Mouse (Mus musculus): Measurements from ENCODE around the gene Tmem238. TPM values are rescaled to one million over a fixed set of nuclear protein-coding genes. Genes with fewer than 3 reads are reported as not detected.

Gene Tmem238
- polyA plus RNA-seq (2012; rRNA removed; ENCODE audit: low replicate concordance), result 18.4 and 84.5 TPM in 2 replicates

DNA sequence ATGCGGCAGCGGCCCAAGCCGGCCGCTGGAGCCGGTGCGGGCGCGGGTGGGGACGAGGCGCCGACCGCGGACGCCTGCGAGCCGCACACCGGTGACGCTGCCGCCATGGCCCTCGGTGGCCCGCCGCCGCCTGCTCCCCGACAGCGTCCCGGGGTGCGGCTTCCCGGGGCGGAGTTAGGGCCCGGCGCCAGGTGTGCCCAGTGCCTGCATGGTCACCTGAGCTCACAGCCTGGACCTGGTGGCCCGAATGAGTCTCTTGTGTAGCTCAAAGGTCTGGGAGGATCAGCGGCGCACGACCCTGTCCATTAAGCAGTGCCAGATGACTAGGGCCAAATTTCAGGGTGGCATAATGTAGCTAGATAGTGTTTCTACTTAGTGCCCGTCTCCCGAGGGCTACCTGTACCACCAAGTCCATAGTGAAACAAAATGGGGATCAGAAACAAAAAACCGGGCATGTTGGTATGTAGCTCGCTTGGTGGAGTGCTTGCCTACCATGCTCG lies at the start of gene Tmem238:
TSS of gene Tmem238 (minus strand) at position 221 of the 500 bp plus-strand sequence.

DNA sequence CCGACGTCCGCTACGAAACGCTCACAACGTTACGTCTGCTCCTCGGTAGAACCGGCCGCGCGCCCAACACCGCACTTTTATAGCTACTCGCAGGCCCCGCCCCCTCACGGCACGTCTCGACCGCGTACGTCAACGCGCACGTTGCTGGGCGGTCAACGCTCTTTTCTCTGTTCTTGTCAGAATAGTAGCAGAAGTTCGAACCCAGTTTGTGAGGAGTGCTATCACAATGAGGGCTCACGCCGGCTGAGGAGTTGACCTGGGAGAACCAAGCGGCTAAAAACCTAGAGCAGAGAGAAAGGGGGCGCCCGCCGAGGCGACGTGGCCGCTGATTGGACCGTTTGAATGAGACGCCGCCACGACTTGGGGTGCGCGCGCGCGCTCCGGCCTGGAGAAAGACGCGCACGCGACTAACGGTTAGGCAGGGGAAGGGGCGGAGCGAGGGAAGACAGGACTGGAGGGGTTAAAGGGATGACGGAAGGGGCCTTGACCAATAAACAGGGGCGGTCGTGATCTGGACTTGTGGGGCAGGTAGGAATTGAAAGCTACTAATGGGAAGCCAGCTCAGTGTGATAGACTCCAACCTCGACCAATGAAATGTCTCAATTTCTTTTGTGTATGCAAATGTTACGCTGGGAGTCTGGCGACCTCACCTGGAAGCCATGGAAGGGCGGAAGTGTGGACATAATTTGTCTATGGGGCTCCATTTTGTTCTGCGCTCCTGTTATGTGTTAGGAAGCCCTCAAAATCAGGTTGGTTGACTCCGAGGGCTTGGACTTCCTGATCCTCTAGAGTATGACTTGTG lies 23.0 kb upstream of the Tmem238 start, which contains the start of gene Ube2s:
TSS of gene Ube2s (minus strand) at position 288 of the 802 bp plus-strand sequence.

DNA sequence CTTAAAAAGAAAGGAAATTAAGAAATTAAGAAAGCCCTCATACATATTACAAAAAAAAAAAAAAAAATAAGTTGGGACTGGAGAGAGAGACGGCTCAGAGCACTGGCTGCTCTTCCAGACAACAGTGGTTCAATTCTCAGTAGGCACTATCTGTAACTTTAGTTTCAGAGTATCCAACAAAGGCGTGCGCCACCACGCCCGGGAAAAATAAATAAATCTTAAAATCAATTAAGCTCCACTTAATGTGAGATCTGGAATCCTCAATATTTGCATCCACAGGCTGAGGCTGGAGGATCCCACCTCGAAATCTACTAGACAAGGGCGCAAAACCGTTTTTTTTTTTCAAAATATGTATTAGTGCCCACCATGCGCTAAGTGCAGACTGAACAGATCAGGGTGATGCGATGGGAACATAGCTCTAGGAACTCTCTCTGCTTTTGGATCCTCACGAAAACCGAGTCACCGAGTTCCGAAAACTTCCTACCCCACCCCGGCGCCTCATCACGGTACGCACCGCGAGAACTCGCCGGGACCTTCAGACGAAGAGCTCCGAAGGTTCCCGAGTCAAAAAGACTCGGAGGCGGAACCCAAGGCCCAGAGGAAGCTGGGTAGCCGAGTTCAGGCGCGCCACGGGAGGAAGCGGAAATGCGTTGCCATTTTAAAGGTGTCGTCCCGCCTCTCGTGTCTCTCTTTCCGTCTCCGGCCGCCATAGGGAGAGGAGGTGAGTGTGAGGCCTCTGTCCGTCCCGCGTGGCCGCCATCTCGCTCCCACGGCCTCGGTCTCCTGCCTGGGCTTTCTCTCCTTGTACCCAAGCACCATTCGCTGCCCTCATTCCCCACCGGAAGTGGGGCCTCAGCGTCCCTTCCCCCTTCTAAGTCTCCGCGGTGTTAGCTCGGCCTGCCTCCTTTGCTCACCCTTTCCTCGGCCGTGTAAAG lies 3.1 kb upstream of the Tmem238 start, which contains the start of gene Rpl28:
TSS of gene Rpl28 (plus strand) at position 597 of the 935 bp plus-strand sequence.

DNA sequence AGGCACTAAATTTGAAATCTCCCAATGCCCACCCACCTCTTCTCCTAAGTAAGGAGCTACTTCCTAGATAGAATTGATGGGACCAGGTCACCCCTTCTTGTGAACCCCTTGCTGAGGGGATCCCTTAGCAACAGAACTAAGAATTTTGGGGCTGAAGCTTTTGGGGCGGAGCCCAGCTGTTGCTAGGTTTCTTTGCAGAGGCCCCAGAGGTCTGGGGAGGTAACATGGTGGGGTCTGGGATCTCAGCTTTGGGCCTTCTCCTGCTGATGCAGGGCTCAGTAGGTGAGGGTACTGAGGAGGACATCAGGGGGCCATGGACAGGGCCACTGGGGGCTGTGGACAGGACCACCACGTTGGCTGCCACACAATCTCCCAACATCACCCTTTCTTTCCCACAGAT lies 6.7 kb downstream of the Tmem238 start, which contains the start of the genes Il11 and Tmem190:
TSS of gene Il11 (minus strand) at position 101 of the 400 bp plus-strand sequence.
TSS of gene Tmem190 (plus strand) at position 179 of the 400 bp plus-strand sequence.

DNA sequence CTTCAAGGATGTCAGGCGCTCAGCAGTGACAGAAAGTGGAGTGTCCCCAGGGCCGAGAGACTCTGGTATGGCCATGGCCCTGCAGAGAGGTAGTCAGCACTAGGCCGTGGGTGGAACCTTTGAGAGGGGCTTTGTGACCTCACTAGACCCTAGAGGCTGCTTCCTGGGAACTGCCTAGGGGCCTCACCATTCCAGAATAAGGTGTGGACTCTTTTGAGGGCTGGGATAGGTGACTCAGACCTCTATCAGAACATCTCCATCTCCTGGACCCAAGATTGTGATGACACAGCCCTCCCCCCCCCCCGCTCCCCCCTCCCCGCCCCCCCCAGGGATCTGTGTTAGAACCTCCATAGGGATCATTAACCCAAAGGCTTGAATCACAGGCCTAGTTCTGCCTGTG lies 18.3 kb downstream of the Tmem238 start, which contains the start of gene Fam71e2:
TSS of gene Fam71e2 (minus strand) at position 101 of the 400 bp plus-strand sequence.

DNA sequence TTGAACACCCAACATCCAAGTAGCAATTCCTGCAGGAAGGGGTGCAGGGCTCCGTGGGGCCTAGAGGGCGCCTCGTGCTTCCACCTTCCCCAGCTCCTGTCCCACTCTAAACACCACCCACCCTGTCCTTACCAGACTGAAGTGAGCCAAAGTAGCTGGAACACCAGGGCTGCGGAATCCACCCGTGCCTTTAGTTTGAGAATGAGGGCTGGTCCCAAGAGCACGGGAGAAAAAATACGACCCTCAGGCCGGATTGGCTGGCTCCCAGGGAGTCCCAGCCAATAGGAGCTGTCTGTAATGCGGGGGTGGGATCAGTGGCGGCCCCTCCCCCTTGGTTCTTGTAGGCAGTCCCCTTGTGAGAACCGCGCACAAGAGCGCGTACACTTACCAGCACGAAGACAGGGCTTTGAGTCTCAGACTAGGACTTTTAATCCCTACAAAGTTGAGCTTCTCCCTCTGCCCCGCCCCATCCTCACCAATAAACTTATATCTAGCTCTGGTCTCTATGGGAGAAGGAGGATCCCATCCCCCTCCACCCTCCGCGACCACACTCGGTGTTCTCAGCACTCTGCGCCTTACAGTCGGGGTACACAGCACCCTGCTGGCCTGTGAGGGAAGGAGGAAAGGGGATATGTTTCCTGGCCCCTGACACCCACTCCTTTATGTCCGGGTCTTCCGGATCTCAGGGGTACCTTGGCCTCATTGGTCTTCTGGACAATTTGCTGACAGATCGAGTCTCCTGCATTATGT lies 36.5 kb downstream of the Tmem238 start, which contains the start of gene Cox6b2:
TSS of gene Cox6b2 (minus strand) at position 274 of the 750 bp plus-strand sequence.

DNA sequence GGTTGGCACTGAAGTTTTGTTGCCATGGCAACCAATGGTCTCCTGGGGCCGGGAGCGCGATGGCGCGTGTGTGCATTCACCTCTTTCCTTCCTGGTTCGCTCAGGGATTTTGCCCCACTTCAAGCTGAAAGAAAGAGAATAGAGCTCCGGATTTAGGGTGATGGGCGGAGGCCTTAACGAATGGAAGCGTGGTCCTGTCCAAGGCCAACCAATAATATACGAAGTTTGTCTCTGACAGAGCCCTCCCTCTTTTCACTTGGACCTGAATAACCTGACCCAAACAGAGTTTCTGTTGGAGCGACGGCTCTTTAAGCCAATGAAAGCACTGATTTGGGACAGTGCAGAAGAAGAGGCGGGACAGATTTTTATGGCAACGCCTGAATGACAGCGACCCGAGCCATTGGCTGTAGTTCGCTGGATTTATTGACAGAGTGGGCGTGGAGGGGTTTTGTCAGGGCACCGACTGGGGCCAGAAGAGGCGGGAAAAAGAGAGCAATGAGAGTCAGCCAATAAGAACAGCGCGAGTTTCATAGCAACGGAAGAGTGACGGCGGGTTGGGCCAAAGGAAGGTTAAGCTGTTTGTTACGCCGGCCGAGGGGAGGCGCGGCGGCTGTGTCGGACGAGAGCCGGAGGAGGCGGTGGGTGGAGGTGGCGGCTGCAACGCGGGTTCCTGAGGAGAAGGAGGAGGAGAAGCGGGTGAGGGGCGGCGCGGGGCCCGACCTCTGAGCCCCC lies 49.7 kb downstream of the Tmem238 start, which contains the start of gene Kmt5c:
TSS of gene Kmt5c (plus strand) at position 572 of the 732 bp plus-strand sequence.

Other genes with a start within 250 kb of the Tmem238 start
- 0.10 and 0.62 TPM in 2 replicates for gene Syt5, start 242.1 kb downstream of the Tmem238 start, polyA plus RNA-seq (2012; rRNA removed; ENCODE audit: low replicate concordance)
- 0.06 TPM in 1 of 2 replicates, not detected in the other for gene Ptprh, start 185.6 kb downstream of the Tmem238 start, polyA plus RNA-seq (2012; rRNA removed; ENCODE audit: low replicate concordance)
- gene Tmem86b, start 158.2 kb downstream of the Tmem238 start, polyA plus RNA-seq (2012; rRNA removed; ENCODE audit: low replicate concordance), result 14.9 and 19.6 TPM in 2 replicates
- 109 and 135 TPM in 2 replicates for gene Ppp6r1, start 130.6 kb downstream of the Tmem238 start, polyA plus RNA-seq (2012; rRNA removed; ENCODE audit: low replicate concordance)
- 29.8 and 46.7 TPM in 2 replicates for gene Hspbp1, start 104.6 kb downstream of the Tmem238 start, polyA plus RNA-seq (2012; rRNA removed; ENCODE audit: low replicate concordance)
- 4.4 and 6.0 TPM in 2 replicates for gene Brsk1, start 99.1 kb downstream of the Tmem238 start, polyA plus RNA-seq (2012; rRNA removed; ENCODE audit: low replicate concordance)
- gene Tmem150b, start 64.4 kb downstream of the Tmem238 start, polyA plus RNA-seq (2012; rRNA removed; ENCODE audit: low replicate concordance), result 2.0 and 2.5 TPM in 2 replicates
- 95.7 and 216 TPM in 2 replicates for gene Kmt5c, start 49.5 kb downstream of the Tmem238 start, polyA plus RNA-seq (2012; rRNA removed; ENCODE audit: low replicate concordance)
- 13.8 and 18.7 TPM in 2 replicates for gene Cox6b2, start 36.6 kb downstream of the Tmem238 start, polyA plus RNA-seq (2012; rRNA removed; ENCODE audit: low replicate concordance)
- 0.10 TPM in 1 of 2 replicates, not detected in the other for gene Fam71e2, start 18.4 kb downstream of the Tmem238 start, polyA plus RNA-seq (2012; rRNA removed; ENCODE audit: low replicate concordance)
- 0.36 and 0.78 TPM in 2 replicates for gene Il11, start 6.8 kb downstream of the Tmem238 start, polyA plus RNA-seq (2012; rRNA removed; ENCODE audit: low replicate concordance)
- gene Tmem190, start 6.7 kb downstream of the Tmem238 start, polyA plus RNA-seq (2012; rRNA removed; ENCODE audit: low replicate concordance), result not detected in 2 replicates
- gene Rpl28, start 3.2 kb upstream of the Tmem238 start, polyA plus RNA-seq (2012; rRNA removed; ENCODE audit: low replicate concordance), result 252 and 384 TPM in 2 replicates
- gene Ube2s, start 22.9 kb upstream of the Tmem238 start, polyA plus RNA-seq (2012; rRNA removed; ENCODE audit: low replicate concordance), result 193 and 283 TPM in 2 replicates
- gene Shisa7, start 55.0 kb upstream of the Tmem238 start, polyA plus RNA-seq (2012; rRNA removed; ENCODE audit: low replicate concordance), result 0.54 and 1.0 TPM in 2 replicates
- gene Isoc2b, start 80.6 kb upstream of the Tmem238 start, polyA plus RNA-seq (2012; rRNA removed; ENCODE audit: low replicate concordance), result 39.7 and 42.5 TPM in 2 replicates
- 45.1 and 54.4 TPM in 2 replicates for gene Isoc2a, start 87.5 kb upstream of the Tmem238 start, polyA plus RNA-seq (2012; rRNA removed; ENCODE audit: low replicate concordance)
- gene Gm36210, start 116.9 kb upstream of the Tmem238 start, polyA plus RNA-seq (2012; rRNA removed; ENCODE audit: low replicate concordance), result 0.17 and 0.85 TPM in 2 replicates
- gene Zfp628, start 125.6 kb upstream of the Tmem238 start, polyA plus RNA-seq (2012; rRNA removed; ENCODE audit: low replicate concordance), result 15.7 and 34.3 TPM in 2 replicates
- 2.9 and 7.1 TPM in 2 replicates for gene Nat14, start 132.4 kb upstream of the Tmem238 start, polyA plus RNA-seq (2012; rRNA removed; ENCODE audit: low replicate concordance)
- 17.9 and 19.0 TPM in 2 replicates for gene Ssc5d, start 136.1 kb upstream of the Tmem238 start, polyA plus RNA-seq (2012; rRNA removed; ENCODE audit: low replicate concordance)
- gene Sbk2, start 174.8 kb upstream of the Tmem238 start, polyA plus RNA-seq (2012; rRNA removed; ENCODE audit: low replicate concordance), result 3.7 and 91.9 TPM in 2 replicates
- gene Sbk3, start 181.5 kb upstream of the Tmem238 start, polyA plus RNA-seq (2012; rRNA removed; ENCODE audit: low replicate concordance), result 0.25 and 1.3 TPM in 2 replicates
- gene Zfp579, start 206.5 kb upstream of the Tmem238 start, polyA plus RNA-seq (2012; rRNA removed; ENCODE audit: low replicate concordance), result 72.4 and 81.0 TPM in 2 replicates
- 35.2 and 68.4 TPM in 2 replicates for gene Zfp524, start 224.8 kb upstream of the Tmem238 start, polyA plus RNA-seq (2012; rRNA removed; ENCODE audit: low replicate concordance)
- gene Fiz1, start 225.0 kb upstream of the Tmem238 start, polyA plus RNA-seq (2012; rRNA removed; ENCODE audit: low replicate concordance), result 34.7 and 40.0 TPM in 2 replicates
- not detected in 2 replicates for gene Gm44973, start 225.8 kb upstream of the Tmem238 start, polyA plus RNA-seq (2012; rRNA removed; ENCODE audit: low replicate concordance)
- 33.5 and 79.1 TPM in 2 replicates for gene Zfp865, start 230.7 kb upstream of the Tmem238 start, polyA plus RNA-seq (2012; rRNA removed; ENCODE audit: low replicate concordance)
- 1.5 and 3.1 TPM in 2 replicates for gene Ccdc106, start 230.9 kb upstream of the Tmem238 start, polyA plus RNA-seq (2012; rRNA removed; ENCODE audit: low replicate concordance)
- gene 4632433K11Rik, start 244.5 kb upstream of the Tmem238 start, polyA plus RNA-seq (2012; rRNA removed; ENCODE audit: low replicate concordance), result not detected in 2 replicates
- gene Zfp784, start 248.8 kb upstream of the Tmem238 start, polyA plus RNA-seq (2012; rRNA removed; ENCODE audit: low replicate concordance), result 4.6 and 5.6 TPM in 2 replicates

All from mammary gland, adult 2 months (tissue).